Mouse (Mus musculus): ENCODE results near the gene H1fx.
"Not testable (repeated sequence)": the region's sequence is repeated elsewhere in the genome, so short reads cannot be mapped to it uniquely, and the experiment has no call there.

H1fx gene

GRCm38 (mm10) chr6:87981547-87982256, at the start of gene H1fx:
TSS of gene H1fx (minus strand) at chr6:87981637.
- DNase-seq (ENCODE audit: low read depth, low spot score), result no peak

GRCm38 (mm10) chr6:88030432-88030831, 49.0 kb upstream of the H1fx start:
- DNase-seq (ENCODE audit: low read depth, low spot score), result no peak

- DNase-seq (ENCODE audit: low read depth, low spot score), result no peak
Measured at GRCm38 (mm10) chr6:88027390-88027789, 46.0 kb upstream of the H1fx start.

GRCm38 (mm10) chr6:88023316-88023890, 42.0 kb upstream of the H1fx start:
- no peak for DNase-seq (ENCODE audit: low read depth, low spot score)

GRCm38 (mm10) chr6:88019154-88019553, 37.7 kb upstream of the H1fx start:
- no peak for DNase-seq (ENCODE audit: low read depth, low spot score)

GRCm38 (mm10) chr6:88017821-88018220, 36.4 kb upstream of the H1fx start:
- DNase-seq (ENCODE audit: low read depth, low spot score), result no peak

GRCm38 (mm10) chr6:88015797-88016196, 34.4 kb upstream of the H1fx start:
- DNase-seq (ENCODE audit: low read depth, low spot score), result no peak

GRCm38 (mm10) chr6:88013456-88013855, 32.0 kb upstream of the H1fx start:
- no peak for DNase-seq (ENCODE audit: low read depth, low spot score)

GRCm38 (mm10) chr6:88012601-88013000, 31.2 kb upstream of the H1fx start:
- DNase-seq (ENCODE audit: low read depth, low spot score), result no peak

GRCm38 (mm10) chr6:88011106-88011505, 29.7 kb upstream of the H1fx start:
- DNase-seq (ENCODE audit: low read depth, low spot score), result peak; percentile 40

- DNase-seq (ENCODE audit: low read depth, low spot score), result no peak
Measured at GRCm38 (mm10) chr6:88009209-88009608, 27.8 kb upstream of the H1fx start.

GRCm38 (mm10) chr6:88004773-88005172, 23.3 kb upstream of the H1fx start:
- DNase-seq (ENCODE audit: low read depth, low spot score), result not testable (repeated sequence)

- no peak for DNase-seq (ENCODE audit: low read depth, low spot score)
Measured at GRCm38 (mm10) chr6:88003439-88003838, 22.0 kb upstream of the H1fx start.

- DNase-seq (ENCODE audit: low read depth, low spot score), result no peak
Measured at GRCm38 (mm10) chr6:87998358-87998757, 16.9 kb upstream of the H1fx start.

GRCm38 (mm10) chr6:87997706-87998265, 16.3 kb upstream of the H1fx start:
- DNase-seq (ENCODE audit: low read depth, low spot score), result peak; percentile 78

GRCm38 (mm10) chr6:87996606-87997005, 15.2 kb upstream of the H1fx start:
- DNase-seq (ENCODE audit: low read depth, low spot score), result no peak

GRCm38 (mm10) chr6:87995519-87995918, 14.1 kb upstream of the H1fx start:
- DNase-seq (ENCODE audit: low read depth, low spot score), result no peak

- DNase-seq (ENCODE audit: low read depth, low spot score), result no peak
Measured at GRCm38 (mm10) chr6:87993790-87994571, 12.5 kb upstream of the H1fx start.

GRCm38 (mm10) chr6:87992733-87993132, 11.3 kb upstream of the H1fx start:
- DNase-seq (ENCODE audit: low read depth, low spot score), result no peak

GRCm38 (mm10) chr6:87991886-87992285, 10.4 kb upstream of the H1fx start:
- no peak for DNase-seq (ENCODE audit: low read depth, low spot score)

- no peak for DNase-seq (ENCODE audit: low read depth, low spot score)
Measured at GRCm38 (mm10) chr6:87991216-87991615, 9.8 kb upstream of the H1fx start.

GRCm38 (mm10) chr6:87982506-87982905, 1.1 kb upstream of the H1fx start:
- DNase-seq (ENCODE audit: low read depth, low spot score), result no peak
